Mouse (Mus musculus) limb, embryonic 13.5 days (tissue): ENCODE data around the gene Cth. TPM values are rescaled to one million over a fixed set of nuclear protein-coding genes. Genes with fewer than 3 reads are reported as not detected.

Experiments used
- ATAC-seq: fragments of 200-750 bp; cut with Nextera tagmentation; 2 replicates; pipeline ENCODE4 v1.8.0; 2017; ENCODE audit warnings: low read depth, moderate number of reproducible peaks, moderate TSS enrichment; ENCODE audit not compliant: low FRiP score
- H3K27ac ChIP-seq: fragments of 300-500 bp; sonication (generic); 2 replicates; pipeline ENCODE4 v1.5.1; 2015; ENCODE audit warnings: inconsistent platforms, mild to moderate bottlenecking, moderate library complexity
- H3K27me3 ChIP-seq: fragments of 300-500 bp; sonication (generic); 2 replicates; pipeline ENCODE4 v1.6.1; 2015; ENCODE audit warnings: mild to moderate bottlenecking, inconsistent platforms
- H3K36me3 ChIP-seq: fragments of 300-500 bp; sonication (generic); 2 replicates; pipeline ENCODE4 v1.6.1; 2015; ENCODE audit warnings: inconsistent platforms, mild to moderate bottlenecking, moderate library complexity
- H3K4me1 ChIP-seq: fragments of 300-500 bp; sonication (generic); 2 replicates; pipeline ENCODE4 v1.6.1; 2015; ENCODE audit warnings: inconsistent platforms
- H3K4me2 ChIP-seq: fragments of 300-500 bp; sonication (generic); replicated peaks from 2 replicates; pipeline ENCODE4 v1.6.1; 2015; ENCODE audit warnings: inconsistent platforms, mild to moderate bottlenecking, moderate library complexity
- H3K4me3 ChIP-seq: fragments of 300-500 bp; sonication (generic); 2 replicates; pipeline ENCODE4 v1.5.1; 2015; ENCODE audit warnings: moderate library complexity, mild to moderate bottlenecking, inconsistent platforms
- H3K9ac ChIP-seq: fragments of 300-500 bp; sonication (generic); 2 replicates; pipeline ENCODE4 v1.6.1; 2015; ENCODE audit warnings: mild to moderate bottlenecking, inconsistent platforms
- H3K9me3 ChIP-seq: fragments of 300-500 bp; sonication (generic); 2 replicates; pipeline ENCODE4 v1.6.1; 2016; ENCODE audit warnings: inconsistent platforms
- WGBS: fragments of 180-500 bp; shearing (Covaris S2); methylation state at CpG from one replicate; pipeline ENCODE4 v1.1.7; 2015; 5-methylcytosine and 5-hydroxymethylcytosine counted together
- polyA plus RNA-seq: library from polyadenylated mRNA; unstranded; fragments of >200 nt; fragmentation: Nextera tagmentation; extraction: Ambion mirVana; gene quantifications from 2 replicates; pipeline ENCODE4 v1.2.1, GENCODE M21; 2015

Cth gene
- polyA plus RNA-seq, 1 experiment from 2014 or later = 14.2 TPM

GRCm38 (mm10) chr3:157901721-157902120 is 23.2 kb downstream of the Cth start:
- Histone ChIP-seq H3K9me3 (no peaks in the 10 kb centered on the region), H3K9ac (no peak overlapping the region), H3K27me3 (no peaks in the 10 kb centered on the region), H3K4me3 (no peak overlapping the region), H3K4me1 (no peaks in the 10 kb centered on the region), H3K4me2 (no peak overlapping the region), H3K27ac (no peak overlapping the region), H3K36me3 (peaks cover 9% of the 10 kb centered on the region; the same call in 1 of the 2 replicates)
- WGBS = 85% methylated on average over 5 of the region's 5 CpGs
- no peak for ATAC-seq

- ATAC-seq = no peak
These were observed 24.9 kb downstream of the Cth start for GRCm38 (mm10) chr3:157899986-157900385.

GRCm38 (mm10) chr3:157897645-157898044 is 27.2 kb downstream of the Cth start:
- 79% methylated on average over 3 of the region's 3 CpGs for WGBS
- Histone ChIP-seq H3K27ac (no peak overlapping the region), H3K27me3 (no peaks in the 10 kb centered on the region), H3K4me2 (no peak overlapping the region), H3K4me3 (no peak overlapping the region), H3K36me3 (no peaks in the 10 kb centered on the region), H3K9me3 (no peaks in the 10 kb centered on the region), H3K9ac (no peak overlapping the region), H3K4me1 (no peaks in the 10 kb centered on the region)
- ATAC-seq = no peak

More at GRCm38 (mm10) chr3:157899986-157900385, 24.9 kb downstream of the Cth start:
- H3K4me1 ChIP-seq = no peaks in the 10 kb centered on the region
- no peak overlapping the region for H3K9ac ChIP-seq
- no peak overlapping the region for H3K4me2 ChIP-seq
- no peak overlapping the region for H3K27ac ChIP-seq
- WGBS = 82% methylated on average over 1 of the region's 1 CpGs
- no peaks in the 10 kb centered on the region for H3K9me3 ChIP-seq
- H3K4me3 ChIP-seq = no peak overlapping the region
- no peaks in the 10 kb centered on the region for H3K27me3 ChIP-seq
- H3K36me3 ChIP-seq = 0 out of 2 replicates have a peak, but pooled peaks cover 4% of the 10 kb centered on the region

GRCm38 (mm10) chr3:157891819-157892218 is 33.1 kb downstream of the Cth start:
- H3K4me3 ChIP-seq = no peak overlapping the region
- no peak overlapping the region for H3K4me2 ChIP-seq
- no peak for ATAC-seq
- H3K27ac ChIP-seq = no peak overlapping the region
- H3K27me3 ChIP-seq = no peaks in the 10 kb centered on the region
- H3K9ac ChIP-seq = no peak overlapping the region
- no peaks in the 10 kb centered on the region for H3K36me3 ChIP-seq
- no peaks in the 10 kb centered on the region for H3K4me1 ChIP-seq
- no peaks in the 10 kb centered on the region for H3K9me3 ChIP-seq

- no peaks in the 10 kb centered on the region for H3K9me3 ChIP-seq
- no peak overlapping the region for H3K9ac ChIP-seq
- H3K4me3 ChIP-seq = no peak overlapping the region
- ATAC-seq = no peak
- no peak overlapping the region for H3K27ac ChIP-seq
- no peaks in the 10 kb centered on the region for H3K4me1 ChIP-seq
- no peaks in the 10 kb centered on the region for H3K27me3 ChIP-seq
- H3K4me2 ChIP-seq = no peak overlapping the region
- 92% methylated on average over 6 of the region's 6 CpGs for WGBS
- H3K36me3 ChIP-seq = no peaks in the 10 kb centered on the region
These were observed 40.7 kb downstream of the Cth start for GRCm38 (mm10) chr3:157884081-157884643.

DNA sequence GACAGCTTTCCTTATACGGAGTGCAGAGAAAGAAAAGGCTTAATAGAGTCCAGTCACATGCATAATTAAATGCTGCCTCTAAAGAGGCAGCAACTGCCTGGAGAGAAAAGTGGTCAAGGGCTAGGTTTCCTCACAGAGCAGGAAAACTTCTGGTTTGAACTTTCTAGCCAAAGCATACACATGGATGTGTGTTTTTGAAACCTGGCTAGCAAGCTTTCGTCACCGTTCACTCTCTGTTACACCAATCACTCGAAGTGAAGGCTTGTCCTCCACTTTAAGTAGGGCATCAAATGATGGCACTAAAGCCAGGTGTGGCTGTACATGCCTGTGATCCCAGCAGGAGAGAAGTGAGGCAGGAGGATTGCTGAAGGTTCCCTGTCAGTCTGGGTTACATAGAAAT is 41.8 kb downstream of the Cth start:
- H3K9ac ChIP-seq = no peak overlapping the region
- H3K27ac ChIP-seq = no peak overlapping the region
- no peaks in the 10 kb centered on the region for H3K4me1 ChIP-seq
- 71% methylated on average over 4 of the region's 4 CpGs for WGBS
- no peaks in the 10 kb centered on the region for H3K36me3 ChIP-seq
- no peak overlapping the region for H3K4me3 ChIP-seq
- no peaks in the 10 kb centered on the region for H3K9me3 ChIP-seq
- no peak for ATAC-seq
- no peaks in the 10 kb centered on the region for H3K27me3 ChIP-seq
- no peak overlapping the region for H3K4me2 ChIP-seq

- no peak overlapping the region for H3K4me2 ChIP-seq
- H3K9ac ChIP-seq = no peak overlapping the region
- H3K27ac ChIP-seq = no peak overlapping the region
- H3K27me3 ChIP-seq = no peaks in the 10 kb centered on the region
- H3K36me3 ChIP-seq = no peaks in the 10 kb centered on the region
- H3K9me3 ChIP-seq = no peaks in the 10 kb centered on the region
- no peak overlapping the region for H3K4me3 ChIP-seq
- 93% methylated on average over 3 of the region's 3 CpGs for WGBS
- ATAC-seq = no peak
- H3K4me1 ChIP-seq = no peaks in the 10 kb centered on the region
These were observed 42.9 kb downstream of the Cth start for GRCm38 (mm10) chr3:157881992-157882391.

DNA sequence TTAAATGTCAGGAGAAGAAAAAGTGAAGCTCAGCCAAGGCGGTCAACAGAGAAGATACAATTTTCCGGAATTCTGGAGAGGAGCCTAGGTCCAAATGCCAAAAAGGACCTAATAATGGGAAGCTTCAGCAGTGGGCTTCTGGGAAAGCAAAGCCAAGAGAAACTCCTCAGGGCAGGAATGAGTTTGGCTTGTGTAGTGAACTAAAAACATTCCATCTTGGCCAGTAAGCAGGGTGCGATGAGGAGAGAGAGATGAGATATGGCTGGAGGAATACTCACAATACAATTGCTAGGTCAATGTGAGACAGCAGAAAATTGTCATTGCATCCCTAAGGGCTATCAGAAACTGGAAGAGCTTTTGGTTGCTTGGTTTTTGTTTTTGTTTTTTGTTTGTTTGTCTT is 43.9 kb downstream of the Cth start:
- Histone ChIP-seq H3K36me3 (no peaks in the 10 kb centered on the region), H3K27ac (no peak overlapping the region), H3K9ac (no peak overlapping the region), H3K4me3 (no peak overlapping the region), H3K9me3 (no peaks in the 10 kb centered on the region), H3K27me3 (no peaks in the 10 kb centered on the region), H3K4me1 (no peaks in the 10 kb centered on the region), H3K4me2 (no peak overlapping the region)
- 94% methylated on average over 3 of the region's 3 CpGs for WGBS
- ATAC-seq = no peak

DNA sequence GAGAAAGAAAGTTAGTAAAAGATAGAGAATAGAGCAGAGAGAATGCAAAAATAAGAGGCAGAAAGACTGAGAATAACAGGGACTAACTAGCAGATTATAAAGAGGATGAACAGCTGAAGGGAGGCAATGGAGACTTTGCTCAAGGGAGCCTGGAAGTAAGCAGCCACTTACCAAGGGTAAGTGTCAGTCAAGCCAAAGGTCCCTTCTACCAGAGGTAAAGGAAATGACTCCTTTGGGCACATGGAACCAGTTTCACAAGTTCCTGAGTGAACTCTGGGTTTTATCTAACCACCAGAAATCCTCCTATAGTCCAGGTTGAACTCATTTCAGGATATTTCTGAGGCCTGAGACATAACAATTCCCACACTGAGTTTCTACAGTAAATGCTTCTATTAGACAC is 47.0 kb downstream of the Cth start:
- Histone ChIP-seq H3K36me3 (no peaks in the 10 kb centered on the region), H3K9me3 (no peaks in the 10 kb centered on the region), H3K27ac (no peak overlapping the region), H3K4me1 (no peaks in the 10 kb centered on the region), H3K9ac (no peak overlapping the region), H3K4me2 (no peak overlapping the region), H3K27me3 (no peaks in the 10 kb centered on the region), H3K4me3 (no peak overlapping the region)
- no peak for ATAC-seq

DNA sequence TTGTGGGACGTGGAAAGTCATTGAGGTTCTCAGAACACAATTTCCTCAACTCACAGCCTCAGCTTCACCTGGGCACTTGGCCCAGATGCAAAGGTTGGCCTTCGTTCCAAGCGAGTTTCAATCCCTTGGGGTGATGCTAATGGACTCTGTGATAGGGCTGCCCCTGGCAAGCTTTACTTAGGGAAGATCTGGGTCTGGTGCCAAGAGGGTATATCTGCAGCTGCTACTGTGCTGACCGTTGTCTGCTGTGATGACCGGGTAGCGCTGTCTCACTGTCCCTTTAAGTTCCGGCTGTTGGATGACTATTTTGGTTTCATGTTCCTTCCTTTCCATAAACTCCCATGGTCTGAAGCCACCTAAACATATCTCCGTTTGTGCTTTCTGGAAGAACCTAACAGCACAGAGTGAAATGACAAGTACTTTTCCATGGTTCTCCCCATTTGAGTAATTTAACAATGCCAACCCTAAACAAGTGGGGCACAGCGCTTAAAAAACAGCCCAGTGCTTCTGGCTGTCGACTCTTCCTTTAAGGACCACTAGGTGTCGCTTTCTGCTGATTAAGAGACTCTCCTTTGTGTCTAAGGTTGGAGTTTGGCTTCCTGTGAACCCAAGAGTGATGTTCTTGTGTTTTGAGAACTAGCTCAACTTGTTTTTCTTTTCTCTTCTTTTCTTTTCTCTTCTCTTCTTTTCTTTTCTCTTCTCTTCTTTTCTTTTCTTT is 48.3 kb downstream of the Cth start:
- Histone ChIP-seq H3K9ac (no peak overlapping the region), H3K4me1 (no peaks in the 10 kb centered on the region), H3K9me3 (no peaks in the 10 kb centered on the region), H3K4me2 (no peak overlapping the region), H3K36me3 (no peaks in the 10 kb centered on the region), H3K4me3 (no peak overlapping the region), H3K27ac (no peak overlapping the region), H3K27me3 (no peaks in the 10 kb centered on the region)
- WGBS = 55% methylated on average over 11 of the region's 11 CpGs
- ATAC-seq = no peak

- Histone ChIP-seq H3K27me3 (no peaks in the 10 kb centered on the region), H3K4me3 (no peak overlapping the region), H3K36me3 (no peaks in the 10 kb centered on the region), H3K4me1 (no peaks in the 10 kb centered on the region), H3K9me3 (no peaks in the 10 kb centered on the region), H3K27ac (no peak overlapping the region), H3K9ac (no peak overlapping the region), H3K4me2 (no peak overlapping the region)
- WGBS = 82% methylated on average over 4 of the region's 4 CpGs
- no peak for ATAC-seq
These were observed 52.0 kb downstream of the Cth start for GRCm38 (mm10) chr3:157872897-157873296.

DNA sequence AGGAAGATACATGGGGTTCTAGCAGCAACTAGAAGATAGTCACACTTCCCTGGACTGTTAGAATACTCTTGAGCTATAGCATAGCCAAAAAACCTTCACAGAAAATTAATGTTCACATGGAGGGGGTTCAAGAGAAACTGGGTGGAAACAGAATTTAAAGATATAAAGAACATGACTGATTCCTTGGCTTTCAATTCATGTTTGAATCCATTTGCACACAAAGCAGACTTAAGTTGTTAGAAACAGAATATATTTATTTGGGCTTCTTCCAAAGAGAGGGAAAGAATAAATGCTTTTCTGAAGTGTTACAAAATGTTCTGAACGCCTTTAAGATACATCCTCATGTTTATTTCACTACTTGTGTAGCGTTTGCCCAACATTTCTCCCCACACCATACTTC is 57.0 kb downstream of the Cth start:
- ATAC-seq = no peak
- no peak overlapping the region for H3K27ac ChIP-seq
- H3K36me3 ChIP-seq = no peaks in the 10 kb centered on the region
- no peaks in the 10 kb centered on the region for H3K27me3 ChIP-seq
- WGBS = 82% methylated on average over 2 of the region's 2 CpGs
- H3K9me3 ChIP-seq = no peaks in the 10 kb centered on the region
- no peak overlapping the region for H3K9ac ChIP-seq
- no peaks in the 10 kb centered on the region for H3K4me1 ChIP-seq
- H3K4me2 ChIP-seq = no peak overlapping the region
- no peak overlapping the region for H3K4me3 ChIP-seq

DNA sequence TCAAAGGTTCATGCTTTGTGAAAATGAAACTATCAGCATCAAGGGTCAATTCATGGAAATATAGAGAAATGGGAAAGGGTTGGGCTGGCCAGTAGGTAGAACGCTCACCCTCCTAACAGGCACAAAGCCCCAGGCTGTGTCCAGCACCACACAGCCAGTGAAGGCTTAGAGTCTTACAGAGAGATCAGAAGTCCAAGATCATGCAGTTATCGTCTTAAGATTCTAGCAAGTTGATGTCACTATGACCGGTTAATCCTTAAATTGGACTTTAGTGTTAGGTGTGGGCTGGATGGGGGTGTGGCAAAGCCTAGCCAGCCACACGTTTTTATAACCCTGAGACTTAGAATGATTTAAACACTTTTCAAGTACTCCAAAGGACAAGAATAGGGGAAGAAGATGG is 58.6 kb downstream of the Cth start:
- Histone ChIP-seq H3K9me3 (no peaks in the 10 kb centered on the region), H3K9ac (no peak overlapping the region), H3K27ac (no peak overlapping the region), H3K4me1 (no peaks in the 10 kb centered on the region), H3K36me3 (no peaks in the 10 kb centered on the region), H3K4me2 (no peak overlapping the region), H3K4me3 (no peak overlapping the region), H3K27me3 (no peaks in the 10 kb centered on the region)
- no peak for ATAC-seq
- WGBS = 38% methylated on average over 4 of the region's 4 CpGs
